Mouse (Mus musculus) hindbrain, postnatal 0 days (tissue): Measurements from ENCODE around the gene Tbck. TPM values are rescaled to one million over a fixed set of nuclear protein-coding genes. Genes with fewer than 3 reads are reported as not detected.

Source experiments
- ATAC-seq: fragments of 200-750 bp; cut with Nextera tagmentation; 2 replicates; pipeline ENCODE4 v1.8.0; 2017; ENCODE audit warnings: mild to moderate bottlenecking, moderate TSS enrichment, moderate library complexity
- DNase-seq: peaks from one replicate; pipeline ENCODE4 v3.0.0-alpha.2; 2015; ENCODE audit warnings: low spot score
- H3K27ac ChIP-seq: fragments of 300-500 bp; sonication (generic); 2 replicates; pipeline ENCODE4 v1.5.1; 2014; ENCODE audit warnings: mild to moderate bottlenecking
- H3K27me3 ChIP-seq: fragments of 300-500 bp; sonication (generic); 2 replicates; pipeline ENCODE4 v1.6.1; 2014; ENCODE audit warnings: low read length, mixed read lengths; ENCODE audit not compliant: insufficient read depth
- H3K36me3 ChIP-seq: fragments of 300-500 bp; sonication (generic); 2 replicates; pipeline ENCODE4 v1.6.1; 2014; ENCODE audit warnings: low read length, mixed read lengths; ENCODE audit not compliant: insufficient read depth
- H3K4me1 ChIP-seq: fragments of 300-500 bp; sonication (generic); 2 replicates; pipeline ENCODE4 v1.6.1; 2014; ENCODE audit warnings: antibody characterized with exemption, low read length, mixed read lengths; ENCODE audit not compliant: insufficient read depth
- H3K4me2 ChIP-seq: fragments of 300-500 bp; sonication (generic); 2 replicates; pipeline ENCODE4 v1.6.1; 2014; ENCODE audit warnings: low read depth, mild to moderate bottlenecking, low read length, moderate library complexity, mixed read lengths
- H3K4me3 ChIP-seq: fragments of 300-500 bp; sonication (generic); 2 replicates; pipeline ENCODE4 v1.5.1; 2014; ENCODE audit warnings: low read length
- H3K9ac ChIP-seq: fragments of 300-500 bp; sonication (generic); replicated peaks from 2 replicates; pipeline ENCODE4 v1.6.1; 2014; ENCODE audit warnings: mild to moderate bottlenecking, low read length, moderate library complexity, mixed read lengths
- H3K9me3 ChIP-seq: fragments of 300-500 bp; sonication (generic); 2 replicates; pipeline ENCODE4 v1.6.1; 2016; ENCODE audit warnings: low read length, mixed read lengths
- CTCF ChIP-seq: IDR thresholded peaks from 2 replicates; pipeline ENCODE4 v1.5.1; 2016; ENCODE audit warnings: antibody characterized with exemption, control low read depth, low read depth
- WGBS: fragments of 180-500 bp; shearing (Covaris S2); extraction: QIAGEN DNeasy Blood & Tissue Kit; methylation state at CpG from one replicate; pipeline ENCODE4 v1.1.7; 2014; 5-methylcytosine and 5-hydroxymethylcytosine counted together
- polyA plus RNA-seq: library from polyadenylated mRNA; unstranded; fragments of >200 nt; fragmentation: Nextera tagmentation; extraction: Ambion mirVana; gene quantifications from 2 replicates; pipeline ENCODE4 v1.2.1, GENCODE M21; 2015
- total RNA-seq: library from RNA; depleted of rRNA; stranded (reverse); fragments of >200 nt; gene quantifications from 2 replicates; pipeline ENCODE4 v1.2.3, GENCODE M21; 2014

Gene Tbck
- total and polyA plus RNA-seq, 2 experiments from 2014 or later: 32.1 to 38.6 TPM

- no peak overlapping the region for H3K9ac ChIP-seq
- no peaks in the 10 kb centered on the region for H3K27me3 ChIP-seq
- ATAC-seq: no peak
- no peaks in the 10 kb centered on the region for H3K36me3 ChIP-seq
- no peak overlapping the region for H3K27ac ChIP-seq
- TF ChIP-seq CTCF: no peak
- WGBS: 90% methylated on average over 6 of the region's 6 CpGs
- H3K9me3 ChIP-seq: no peaks in the 10 kb centered on the region
- no peak for DNase-seq
- no peak overlapping the region for H3K4me2 ChIP-seq
- no peaks in the 10 kb centered on the region for H3K4me1 ChIP-seq
- H3K4me3 ChIP-seq: no peak overlapping the region
Measured at GRCm38 (mm10) chr3:132784732-132785131, 100.8 kb downstream of the Tbck start.

- no peak overlapping the region for H3K4me2 ChIP-seq
- no peak overlapping the region for H3K9ac ChIP-seq
- no peak overlapping the region for H3K4me3 ChIP-seq
- 91% methylated on average over 3 of the region's 3 CpGs for WGBS
- H3K27ac ChIP-seq: no peak overlapping the region
- H3K36me3 ChIP-seq: no peaks in the 10 kb centered on the region
- ATAC-seq (0 out of 2 replicates have a peak, but pooled peaks have one; percentile 38), DNase-seq (no peak)
- no peaks in the 10 kb centered on the region for H3K9me3 ChIP-seq
- H3K4me1 ChIP-seq: no peaks in the 10 kb centered on the region
- no peaks in the 10 kb centered on the region for H3K27me3 ChIP-seq
- no peak for TF ChIP-seq CTCF
Measured at GRCm38 (mm10) chr3:132786690-132787089, 102.7 kb downstream of the Tbck start.

- ATAC-seq (no peak), DNase-seq (no peak)
- TF ChIP-seq CTCF: no peak
- Histone ChIP-seq H3K27me3 (no peaks in the 10 kb centered on the region), H3K27ac (no peak overlapping the region), H3K4me1 (no peaks in the 10 kb centered on the region), H3K4me3 (no peak overlapping the region), H3K9me3 (no peaks in the 10 kb centered on the region), H3K9ac (no peak overlapping the region), H3K4me2 (no peak overlapping the region), H3K36me3 (no peaks in the 10 kb centered on the region)
- 97% methylated on average over 4 of the region's 4 CpGs for WGBS
Measured at GRCm38 (mm10) chr3:132787775-132788174, 103.8 kb downstream of the Tbck start.

- no peak overlapping the region for H3K4me2 ChIP-seq
- WGBS: 93% methylated on average over 4 of the region's 4 CpGs
- H3K27me3 ChIP-seq: no peaks in the 10 kb centered on the region
- H3K9me3 ChIP-seq: no peaks in the 10 kb centered on the region
- no peak overlapping the region for H3K9ac ChIP-seq
- H3K36me3 ChIP-seq: 0 out of 2 replicates have a peak, but pooled peaks cover 3% of the 10 kb centered on the region
- TF ChIP-seq CTCF: no peak
- DNase-seq (no peak), ATAC-seq (no peak)
- no peaks in the 10 kb centered on the region for H3K4me1 ChIP-seq
- H3K4me3 ChIP-seq: no peak overlapping the region
- H3K27ac ChIP-seq: no peak overlapping the region
Measured at GRCm38 (mm10) chr3:132791140-132791539, 107.2 kb downstream of the Tbck start.

- Histone ChIP-seq H3K4me1 (no peaks in the 10 kb centered on the region), H3K9ac (no peak overlapping the region), H3K4me2 (no peak overlapping the region), H3K36me3 (0 out of 2 replicates have a peak, but pooled peaks cover 11% of the 10 kb centered on the region), H3K27me3 (no peaks in the 10 kb centered on the region), H3K27ac (no peak overlapping the region), H3K4me3 (no peak overlapping the region), H3K9me3 (no peaks in the 10 kb centered on the region)
- no peak for TF ChIP-seq CTCF
- WGBS: 75% methylated on average over 1 of the region's 1 CpGs
- ATAC-seq: no peak
- no peak for DNase-seq
Measured at GRCm38 (mm10) chr3:132800196-132800595, 116.3 kb downstream of the Tbck start.

- 0 out of 2 replicates have a peak, but pooled peaks cover 7% of the 10 kb centered on the region for H3K36me3 ChIP-seq
- DNase-seq (no peak), ATAC-seq (no peak)
- H3K4me3 ChIP-seq: no peak overlapping the region
- no peaks in the 10 kb centered on the region for H3K4me1 ChIP-seq
- no peaks in the 10 kb centered on the region for H3K9me3 ChIP-seq
- no peak overlapping the region for H3K27ac ChIP-seq
- no peak overlapping the region for H3K9ac ChIP-seq
- TF ChIP-seq CTCF: no peak
- WGBS: 82% methylated on average over 3 of the region's 3 CpGs
- H3K4me2 ChIP-seq: no peak overlapping the region
- H3K27me3 ChIP-seq: no peaks in the 10 kb centered on the region
Measured at GRCm38 (mm10) chr3:132801910-132802309, 118.0 kb downstream of the Tbck start.

- Histone ChIP-seq H3K9me3 (no peaks in the 10 kb centered on the region), H3K27me3 (no peaks in the 10 kb centered on the region), H3K4me3 (no peak overlapping the region), H3K9ac (no peak overlapping the region), H3K4me1 (no peaks in the 10 kb centered on the region), H3K27ac (no peak overlapping the region), H3K4me2 (no peak overlapping the region), H3K36me3 (0 out of 2 replicates have a peak, but pooled peaks cover 5% of the 10 kb centered on the region)
- TF ChIP-seq CTCF: no peak
- DNase-seq (no peak), ATAC-seq (no peak)
- 75% methylated on average over 2 of the region's 2 CpGs for WGBS
Measured at GRCm38 (mm10) chr3:132807888-132808579, 124.1 kb downstream of the Tbck start.
